8 mouse cellular contexts compared by ENCODE assay signal in genomic region chr2:154569836-154570286, GRCm38 (mm10). TPM values are rescaled to one million over a fixed set of nuclear protein-coding genes. Genes with fewer than 3 reads are reported as not detected.
A peak's percentile ranks its signal among the peaks of the same experiment; 100 is the strongest.
DNase-seq lines count a peak whose midpoint lies in the region; ATAC-seq and TF ChIP-seq lines count a peak whose summit lies in the region.

Gene E2f1 (minus strand): TSS chr2:154569892.

- H3K27ac ChIP-seq in hindbrain, postnatal 0 days = peak within 1 kb of the TSS; percentile 74
- peak within 1 kb of the TSS; percentile 73 for H3K27ac ChIP-seq in left cerebral cortex, adult 2 months

- TF ChIP-seq CTCF in hindbrain, postnatal 0 days (IDR thresholded peaks at IDR 0.05; ENCODE audit: low read depth) = peak; percentile 34
- no peak; the same call in 1 of the 2 replicates for TF ChIP-seq CTCF in left cerebral cortex, adult 2 months (IDR thresholded peaks at IDR 0.05)

- no peaks in the 10 kb centered on the region; the same call in 1 of the 2 replicates for H3K4me1 ChIP-seq in hindbrain, postnatal 0 days (ENCODE audit: insufficient read depth, low read length)

- no peaks in the 10 kb centered on the region for H3K9me3 ChIP-seq in hindbrain, postnatal 0 days (ENCODE audit: low read length)

- peak; percentile 98 for ATAC-seq in hindbrain, postnatal 0 days
- ATAC-seq in megakaryocyte, adult 5-6 weeks (ENCODE audit: poor library complexity, severe bottlenecking) = peak; percentile 83

- H3K9ac ChIP-seq in hindbrain, postnatal 0 days (replicated peaks; ENCODE audit: low read length) = peak within 1 kb of the TSS; percentile 59

- peak within 1 kb of the TSS; percentile 74 for H3K4me3 ChIP-seq in hindbrain, postnatal 0 days (ENCODE audit: low read length)
- H3K4me3 ChIP-seq in left cerebral cortex, adult 2 months = peak within 1 kb of the TSS; percentile 71

- peak within 1 kb of the TSS; percentile 92 for H3K4me2 ChIP-seq in hindbrain, postnatal 0 days (ENCODE audit: low read depth, low read length)

- H3K36me3 ChIP-seq in hindbrain, postnatal 0 days (ENCODE audit: insufficient read depth, low read length) = no peaks in the 10 kb centered on the region

- DNase-seq in T-cell, adult 2 months (ENCODE audit: low spot score) = peak; percentile 94
- peak; percentile 88 to 94 for DNase-seq in cerebellum, postnatal 36 days
- peak; percentile 93 for DNase-seq in gastrocnemius, adult 18-20 months (ENCODE audit: low spot score)
- DNase-seq in hindbrain, postnatal 0 days (ENCODE audit: low spot score) = peak; percentile 97
- DNase-seq in left cerebral cortex, adult 2 months (ENCODE audit: extremely low spot score in 1 of 2, low spot score in 2 of 2) = peak; percentile 92 to 93
- peak; percentile 91 to 93 for DNase-seq in right cerebral cortex, adult 2 months (ENCODE audit: low spot score in 2 of 2)
- DNase-seq in urinary bladder, postnatal 14 days (ENCODE audit: low spot score) = peak; percentile 95

- intact Hi-C loops in left cerebral cortex, adult 2 months (cut with DNase I) = no loop called here

- no peaks in the 10 kb centered on the region for H3K27me3 ChIP-seq in hindbrain, postnatal 0 days (ENCODE audit: insufficient read depth, low read length)

- under 1% methylated on average over 29 of the region's 44 CpGs for WGBS in hindbrain, postnatal 0 days

RNA-seq across cellular contexts. Expression of gene E2f1, which starts in this region (rescaled TPM):
- under 1 TPM; 0.28 to 0.30 TPM for total RNA-seq in gastrocnemius, adult 18-20 months (2021)
- 6.3 and 6.7 TPM in 2 replicates for total RNA-seq in hindbrain, postnatal 0 days (2014; rRNA removed)
- polyA plus RNA-seq in hindbrain, postnatal 0 days (2015; fragmentation: Nextera tagmentation; extraction: Ambion mirVana) = 8.4 and 8.7 TPM in 2 replicates
- 10 to 100 TPM in 1 of 2 experiments, 1 to 10 TPM in 1; 10.0 to 11.5 TPM for total RNA-seq in left cerebral cortex, adult 2 months (2021)
- total RNA-seq in megakaryocyte, adult 5-6 weeks (2015) = 14.3 and 16.2 TPM in 2 replicates
- 7.7 and 9.3 TPM in 2 replicates for total RNA-seq in megakaryocyte, adult 5-6 weeks (2017)

Comparison
In these comparisons a context has a peak if more than half of its experiments do, and no peak if none do; other contexts are left out.
1. Peak in every context shown above with its lines: DNase-seq, ATAC-seq, H3K4me3 ChIP-seq and H3K27ac ChIP-seq.
2. Peak in DNase-seq in gastrocnemius, adult 18-20 months; RNA of the gene not detected or under 1 TPM.